Mouse (Mus musculus) hindbrain, embryonic 10.5 days (tissue): Measurements from ENCODE around the gene Zfp526. TPM values are rescaled to one million over a fixed set of nuclear protein-coding genes. Genes with fewer than 3 reads are reported as not detected.

Experiments
- DNase-seq: peaks from one replicate; pipeline ENCODE4 v3.0.0-alpha.2; 2017; ENCODE audit warnings: low spot score
- H3K27ac ChIP-seq: fragments of 300-500 bp; sonication (generic); 2 replicates; pipeline ENCODE4 v1.5.1; 2016; ENCODE audit warnings: mild to moderate bottlenecking, moderate library complexity
- H3K27me3 ChIP-seq: fragments of 300-500 bp; sonication (generic); 2 replicates; pipeline ENCODE4 v1.6.1; 2016; ENCODE audit warnings: mild to moderate bottlenecking; ENCODE audit not compliant: poor library complexity, insufficient read depth, severe bottlenecking
- H3K36me3 ChIP-seq: fragments of 300-500 bp; sonication (generic); 2 replicates; pipeline ENCODE4 v1.6.1; 2016; ENCODE audit warnings: mild to moderate bottlenecking, moderate library complexity
- H3K4me1 ChIP-seq: fragments of 300-500 bp; sonication (generic); replicated peaks from 2 replicates; pipeline ENCODE4 v1.6.1; 2016; ENCODE audit warnings: mild to moderate bottlenecking
- H3K4me3 ChIP-seq: fragments of 300-500 bp; sonication (generic); 2 replicates; pipeline ENCODE4 v1.5.1; 2016; ENCODE audit warnings: mild to moderate bottlenecking, moderate library complexity
- H3K9me3 ChIP-seq: fragments of 300-500 bp; sonication (generic); 2 replicates; pipeline ENCODE4 v1.6.1; 2016; ENCODE audit warnings: mild to moderate bottlenecking, moderate library complexity
- WGBS: fragments of 180-500 bp; shearing (Covaris S2); methylation state at CpG from one replicate; pipeline ENCODE4 v1.1.7; 2016; 5-methylcytosine and 5-hydroxymethylcytosine counted together
- polyA plus RNA-seq: library from polyadenylated mRNA; unstranded; fragments of >200 nt; fragmentation: Nextera tagmentation; extraction: Ambion mirVana; gene quantifications from 2 replicates; pipeline ENCODE4 v1.2.1, GENCODE M21; 2016

Zfp526 gene
- polyA plus RNA-seq, 1 experiment from 2014 or later, result 2.5 TPM

DNA sequence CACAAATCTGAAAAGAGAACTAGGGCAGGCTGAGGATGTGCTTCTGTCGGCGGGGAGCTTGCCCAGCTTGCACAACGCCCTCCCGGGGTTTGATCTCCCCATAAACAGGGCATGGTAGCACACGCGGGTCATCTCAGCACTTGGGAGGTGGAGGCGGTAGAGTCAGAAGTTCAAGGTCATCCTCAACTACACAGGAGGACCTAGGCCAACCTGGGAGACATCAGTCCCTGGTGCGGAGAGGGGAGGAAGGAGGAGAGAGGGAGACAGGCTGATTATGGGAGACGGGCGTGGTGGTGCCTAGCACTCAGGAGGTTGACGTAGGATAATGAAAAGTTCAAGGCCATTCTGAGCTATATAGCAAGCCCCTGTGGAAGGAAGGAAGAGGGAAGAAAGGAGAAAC, 30.4 kb upstream of the Zfp526 start:
- DNase-seq, result no peak
- no peaks in the 10 kb centered on the region for H3K36me3 ChIP-seq
- H3K9me3 ChIP-seq, result no peaks in the 10 kb centered on the region
- WGBS, result 90% methylated on average over 11 of the region's 11 CpGs
- H3K4me1 ChIP-seq, result 0 out of 2 replicates have a peak, but pooled peaks cover 3% of the 10 kb centered on the region
- no peak overlapping the region for H3K27ac ChIP-seq
- no peak overlapping the region for H3K4me3 ChIP-seq
- H3K27me3 ChIP-seq, result 0 out of 2 replicates have a peak, but pooled peaks cover 3% of the 10 kb centered on the region

DNA sequence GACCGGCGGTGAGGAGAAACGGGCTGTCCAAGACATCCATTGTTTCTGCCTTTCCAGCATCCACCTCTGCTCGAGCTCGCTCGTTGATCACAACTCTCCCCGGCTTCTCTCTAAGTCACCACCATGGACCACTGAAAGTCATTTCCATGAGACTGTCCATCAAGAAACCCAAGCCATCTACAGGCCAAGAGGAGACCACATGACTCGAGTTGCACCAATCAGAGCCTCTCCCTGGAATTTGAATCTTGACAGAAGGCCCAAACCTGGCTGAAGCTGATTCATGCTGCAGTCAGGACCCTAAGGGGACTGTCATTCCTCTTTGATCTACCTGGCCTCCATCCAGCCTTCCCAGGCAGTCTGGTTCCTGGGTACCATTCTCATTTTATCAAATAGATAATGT, 29.1 kb upstream of the Zfp526 start:
- Histone ChIP-seq H3K4me1 (0 out of 2 replicates have a peak, but pooled peaks cover 3% of the 10 kb centered on the region), H3K27me3 (no peaks in the 10 kb centered on the region), H3K4me3 (no peak overlapping the region), H3K27ac (no peak overlapping the region), H3K36me3 (no peaks in the 10 kb centered on the region), H3K9me3 (no peaks in the 10 kb centered on the region)
- no peak for DNase-seq
- 78% methylated on average over 8 of the region's 8 CpGs for WGBS

- WGBS, result 80% methylated on average over 3 of the region's 3 CpGs
- no peak overlapping the region for H3K4me3 ChIP-seq
- DNase-seq, result no peak
- no peaks in the 10 kb centered on the region for H3K36me3 ChIP-seq
- no peaks in the 10 kb centered on the region for H3K4me1 ChIP-seq
- no peak overlapping the region for H3K27ac ChIP-seq
- H3K9me3 ChIP-seq, result no peaks in the 10 kb centered on the region
- no peaks in the 10 kb centered on the region for H3K27me3 ChIP-seq
Observed at GRCm38 (mm10) chr7:25195148-25195547, 26.1 kb upstream of the Zfp526 start.

GRCm38 (mm10) chr7:25196107-25196506, 25.1 kb upstream of the Zfp526 start:
- Histone ChIP-seq H3K4me1 (no peaks in the 10 kb centered on the region), H3K9me3 (no peaks in the 10 kb centered on the region), H3K36me3 (no peaks in the 10 kb centered on the region), H3K27me3 (no peaks in the 10 kb centered on the region), H3K27ac (no peak overlapping the region), H3K4me3 (no peak overlapping the region)
- no peak for DNase-seq
- WGBS, result 86% methylated on average over 9 of the region's 9 CpGs

- no peaks in the 10 kb centered on the region for H3K27me3 ChIP-seq
- 78% methylated on average over 10 of the region's 10 CpGs for WGBS
- no peak for DNase-seq
- no peaks in the 10 kb centered on the region for H3K4me1 ChIP-seq
- no peak overlapping the region for H3K27ac ChIP-seq
- H3K9me3 ChIP-seq, result no peaks in the 10 kb centered on the region
- H3K4me3 ChIP-seq, result no peak overlapping the region
- peaks cover 10% of the 10 kb centered on the region for H3K36me3 ChIP-seq
Observed at GRCm38 (mm10) chr7:25197384-25198018, 23.7 kb upstream of the Zfp526 start.

GRCm38 (mm10) chr7:25203624-25204023, 17.6 kb upstream of the Zfp526 start:
- no peak for DNase-seq
- Histone ChIP-seq H3K27me3 (no peaks in the 10 kb centered on the region), H3K4me3 (no peak overlapping the region), H3K36me3 (peaks cover 64% of the 10 kb centered on the region), H3K27ac (no peak overlapping the region), H3K9me3 (no peaks in the 10 kb centered on the region), H3K4me1 (0 out of 2 replicates have a peak, but pooled peaks cover 5% of the 10 kb centered on the region)
- WGBS, result 93% methylated on average over 20 of the region's 20 CpGs

DNA sequence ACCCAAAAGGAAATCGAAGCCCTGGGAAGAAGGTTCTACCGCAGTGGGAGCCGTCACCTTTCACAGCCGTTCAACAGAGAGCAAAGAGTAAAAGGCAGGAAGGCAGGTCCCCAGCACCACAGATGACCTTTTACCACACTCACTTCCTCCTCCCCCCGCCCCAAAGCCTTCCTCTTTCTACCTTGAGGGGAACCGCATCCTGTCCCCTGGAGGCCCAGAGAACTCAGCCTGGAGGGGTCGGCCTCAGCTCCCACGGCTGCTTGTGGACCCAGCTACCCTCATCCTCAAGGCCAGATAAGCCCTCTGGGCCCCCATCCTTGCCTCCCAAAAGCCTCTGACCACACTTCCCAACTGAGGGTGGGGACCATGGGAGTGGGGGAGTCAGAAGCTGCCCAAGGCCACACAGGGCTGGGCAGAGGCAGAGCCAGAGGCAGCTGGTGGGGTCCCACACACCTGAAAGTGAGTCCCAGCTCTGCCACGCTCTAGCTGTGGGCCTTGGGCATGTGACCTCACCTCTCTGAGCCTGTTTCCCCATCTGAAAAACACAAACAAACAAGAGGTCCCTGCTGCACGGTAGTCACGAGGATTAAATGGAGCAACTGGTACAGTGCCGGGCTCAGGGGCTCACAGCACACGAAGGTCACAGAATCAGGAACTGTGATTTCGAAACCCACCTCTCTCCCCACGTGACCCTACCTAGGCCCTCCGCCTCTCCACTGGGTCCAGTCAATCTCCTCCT, 15.7 kb upstream of the Zfp526 start:
- WGBS, result 86% methylated on average over 16 of the region's 16 CpGs
- Histone ChIP-seq H3K4me3 (no peak overlapping the region), H3K27me3 (no peaks in the 10 kb centered on the region), H3K36me3 (peaks cover 83% of the 10 kb centered on the region), H3K9me3 (no peaks in the 10 kb centered on the region), H3K27ac (no peak overlapping the region), H3K4me1 (0 out of 2 replicates have a peak, but pooled peaks cover 5% of the 10 kb centered on the region)
- DNase-seq, result no peak

GRCm38 (mm10) chr7:25206094-25206830, 15.0 kb upstream of the Zfp526 start:
- Histone ChIP-seq H3K27me3 (no peaks in the 10 kb centered on the region), H3K4me3 (no peak overlapping the region), H3K27ac (no peak overlapping the region), H3K4me1 (0 out of 2 replicates have a peak, but pooled peaks cover 5% of the 10 kb centered on the region), H3K9me3 (no peaks in the 10 kb centered on the region), H3K36me3 (peaks cover 91% of the 10 kb centered on the region)
- 91% methylated on average over 16 of the region's 16 CpGs for WGBS
- no peak for DNase-seq

GRCm38 (mm10) chr7:25209161-25209622, 12.0 kb upstream of the Zfp526 start:
- Histone ChIP-seq H3K27ac (no peak overlapping the region), H3K36me3 (peaks cover 72% of the 10 kb centered on the region), H3K4me1 (0 out of 2 replicates have a peak, but pooled peaks cover 5% of the 10 kb centered on the region), H3K9me3 (no peaks in the 10 kb centered on the region), H3K4me3 (no peak overlapping the region), H3K27me3 (no peaks in the 10 kb centered on the region)
- 84% methylated on average over 3 of the region's 3 CpGs for WGBS
- no peak for DNase-seq

DNA sequence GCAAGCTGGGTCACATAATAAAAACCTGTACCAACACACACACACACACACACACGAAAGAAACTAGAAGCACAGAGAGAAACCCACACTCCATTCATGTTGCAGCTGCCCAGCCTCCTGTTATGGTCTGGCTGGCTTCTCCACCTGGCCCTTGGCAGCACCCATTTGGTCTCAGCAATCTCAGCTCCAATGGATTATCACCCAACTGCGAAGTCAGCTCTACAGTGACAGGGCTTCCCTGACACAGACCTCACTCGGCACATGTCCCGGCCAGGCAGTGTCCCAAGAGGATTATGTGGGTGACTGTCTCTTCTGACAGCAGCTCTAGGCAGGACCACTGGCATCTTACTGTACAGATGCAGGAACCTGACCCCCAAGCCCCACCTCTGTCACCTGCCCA, 10.7 kb upstream of the Zfp526 start:
- WGBS, result 89% methylated on average over 4 of the region's 4 CpGs
- no peak overlapping the region for H3K4me3 ChIP-seq
- H3K9me3 ChIP-seq, result no peaks in the 10 kb centered on the region
- H3K4me1 ChIP-seq, result 0 out of 2 replicates have a peak, but pooled peaks cover 2% of the 10 kb centered on the region
- no peak for DNase-seq
- H3K27me3 ChIP-seq, result no peaks in the 10 kb centered on the region
- H3K36me3 ChIP-seq, result peaks cover 71% of the 10 kb centered on the region
- no peak overlapping the region for H3K27ac ChIP-seq

GRCm38 (mm10) chr7:25213099-25213498, 8.1 kb upstream of the Zfp526 start:
- Histone ChIP-seq H3K27me3 (peaks cover 5% of the 10 kb centered on the region; the same call in 1 of the 2 replicates), H3K9me3 (no peaks in the 10 kb centered on the region), H3K4me1 (peaks cover 5% of the 10 kb centered on the region), H3K4me3 (no peak overlapping the region), H3K27ac (no peak overlapping the region), H3K36me3 (peaks cover 52% of the 10 kb centered on the region)
- 87% methylated on average over 3 of the region's 3 CpGs for WGBS
- no peak for DNase-seq

GRCm38 (mm10) chr7:25214172-25214571, 7.1 kb upstream of the Zfp526 start:
- Histone ChIP-seq H3K9me3 (no peaks in the 10 kb centered on the region), H3K36me3 (peaks cover 41% of the 10 kb centered on the region), H3K27ac (no peak overlapping the region), H3K27me3 (peaks cover 5% of the 10 kb centered on the region; the same call in 1 of the 2 replicates), H3K4me3 (no peak overlapping the region), H3K4me1 (peaks cover 16% of the 10 kb centered on the region)
- 93% methylated on average over 2 of the region's 2 CpGs for WGBS
- no peak for DNase-seq
